7 mouse cellular contexts compared by ENCODE assay signal in genomic region chr10:121498481-121498904, GRCm38 (mm10). TPM values are rescaled to one million over a fixed set of nuclear protein-coding genes. Genes with fewer than 3 reads are reported as not detected.
A peak's percentile ranks its signal among the peaks of the same experiment; 100 is the strongest.
DNase-seq lines count a peak whose midpoint lies in the region; ATAC-seq and TF ChIP-seq lines count a peak whose summit lies in the region.

No protein-coding gene starts in this region.

- WGBS in embryonic facial prominence, embryonic 15.5 days: 49% methylated on average over 8 of the region's 8 CpGs
- 31% methylated on average over 8 of the region's 8 CpGs for WGBS in lung, postnatal 0 days

- TF ChIP-seq EP300 in lung, postnatal 0 days (IDR thresholded peaks at IDR 0.05): peak; percentile 67; the same call in 1 of the 2 replicates

- no peak overlapping the region for H3K4me2 ChIP-seq in embryonic facial prominence, embryonic 15.5 days (replicated peaks)
- peak overlapping the region; percentile 39 for H3K4me2 ChIP-seq in lung, postnatal 0 days (replicated peaks; ENCODE audit: low read depth, low read length)

- H3K27ac ChIP-seq in embryonic facial prominence, embryonic 15.5 days (replicated peaks): peak overlapping the region; percentile 39; the same call in 1 of the 2 replicates
- peak overlapping the region; percentile 83 for H3K27ac ChIP-seq in lung, postnatal 0 days (ENCODE audit: low read length)

- no peak overlapping the region for H3K4me3 ChIP-seq in embryonic facial prominence, embryonic 15.5 days (replicated peaks)
- no peak overlapping the region for H3K4me3 ChIP-seq in lung, postnatal 0 days (ENCODE audit: low read depth, low read length)

- H3K27me3 ChIP-seq in embryonic facial prominence, embryonic 15.5 days: no peaks in the 10 kb centered on the region
- H3K27me3 ChIP-seq in lung, postnatal 0 days (replicated peaks; ENCODE audit: insufficient read depth, low read length): no peaks in the 10 kb centered on the region

- H3K4me1 ChIP-seq in embryonic facial prominence, embryonic 15.5 days: peaks cover 26% of the 10 kb centered on the region
- no peaks in the 10 kb centered on the region; the same call in 1 of the 2 replicates for H3K4me1 ChIP-seq in lung, postnatal 0 days (ENCODE audit: insufficient read depth, low read depth, low read length)

- no peak overlapping the region for H3K9ac ChIP-seq in embryonic facial prominence, embryonic 15.5 days
- H3K9ac ChIP-seq in lung, postnatal 0 days (replicated peaks; ENCODE audit: low read depth): 0 out of 2 replicates have a peak overlapping the region, but pooled peaks have one; percentile 0

- TF ChIP-seq CTCF in lung, postnatal 0 days (IDR thresholded peaks at IDR 0.05): peak; percentile 38; the same call in 1 of the 2 replicates

- DNase-seq in adrenal gland, postnatal 25 days: peak; percentile 25
- peak; percentile 68 to 83 for DNase-seq in kidney, adult 8-10 months
- peak; percentile 91 for DNase-seq in lung, postnatal 0 days (ENCODE audit: low spot score)
- no peak for DNase-seq in thymus, postnatal 10 days (ENCODE audit: low spot score in 2 of 2)
- DNase-seq in T-cell, adult 2 months (ENCODE audit: low spot score): no peak
- DNase-seq in embryo, embryonic 11 days: no peak

- H3K36me3 ChIP-seq in embryonic facial prominence, embryonic 15.5 days: no peaks in the 10 kb centered on the region
- no peaks in the 10 kb centered on the region for H3K36me3 ChIP-seq in lung, postnatal 0 days (ENCODE audit: insufficient read depth, low read length)

- H3K9me3 ChIP-seq in embryonic facial prominence, embryonic 15.5 days (replicated peaks): no peaks in the 10 kb centered on the region
- H3K9me3 ChIP-seq in lung, postnatal 0 days (ENCODE audit: low read length): no peaks in the 10 kb centered on the region

- ATAC-seq in embryonic facial prominence, embryonic 15.5 days (ENCODE audit: insufficient number of reproducible peaks, low FRiP score, low TSS enrichment, low read depth): peak; percentile 23; the same call in 1 of the 2 replicates
- peak; percentile 90 for ATAC-seq in lung, postnatal 0 days

RNA-seq across cellular contexts. Expression of gene Rassf3, which starts 22.3 kb away (rescaled TPM):
- 33.3 and 36.8 TPM in 2 replicates for total RNA-seq in adrenal gland, postnatal 25 days (2021)
- polyA plus RNA-seq in embryonic facial prominence, embryonic 15.5 days (2015; fragmentation: Nextera tagmentation; extraction: Ambion mirVana): 20.3 and 21.0 TPM in 2 replicates
- 22.9 and 26.4 TPM in 2 replicates for polyA plus RNA-seq in lung, postnatal 0 days (2015; fragmentation: Nextera tagmentation; extraction: Ambion mirVana)

Comparison
In these comparisons a context has a peak if more than half of its experiments do, and no peak if none do; other contexts are left out.
1. DNase-seq: peak in adrenal gland, postnatal 25 days (single experiment), kidney, adult 8-10 months (2 of 2) and lung, postnatal 0 days (single experiment); none in thymus, postnatal 10 days (0 of 2), T-cell, adult 2 months (single experiment) and embryo, embryonic 11 days (single experiment).